Mouse (Mus musculus) cerebellum, adult 2 months (tissue): Measurements from ENCODE around the gene 1700022I11Rik.

ENCODE experiments used
- CTCF ChIP-seq: fragments of 200-500 bp; IDR thresholded peaks from 2 replicates; pipeline ENCODE4 v1.5.1; 2011; ENCODE audit warnings: low read depth, mild to moderate bottlenecking, control low read depth, low read length, moderate library complexity, borderline replicate concordance; ENCODE audit not compliant: insufficient read depth
- POLR2A ChIP-seq: fragments of 200-500 bp; IDR thresholded peaks from 2 replicates; pipeline ENCODE4 v1.6.1; 2011; ENCODE audit warnings: low read length, control low read depth, borderline replicate concordance; ENCODE audit not compliant: insufficient read depth

- TF ChIP-seq CTCF: no peak
- no peak for TF ChIP-seq POLR2A
Observed at GRCm38 (mm10) chr4:42951206-42952195, 17.9 kb upstream of the 1700022I11Rik start.
